Mouse (Mus musculus) WW6 (cell line): Measurements from ENCODE around the gene Pde4d.

Experiments
- DNase-seq: peaks from one replicate; pipeline ENCODE4 v3.0.0-alpha.2; 2013; ENCODE audit warnings: low read depth, low spot score

The Pde4d gene

GRCm38 (mm10) chr13:109819071-109819470, 1369.3 kb downstream of the Pde4d start:
- DNase-seq: no peak

DNA sequence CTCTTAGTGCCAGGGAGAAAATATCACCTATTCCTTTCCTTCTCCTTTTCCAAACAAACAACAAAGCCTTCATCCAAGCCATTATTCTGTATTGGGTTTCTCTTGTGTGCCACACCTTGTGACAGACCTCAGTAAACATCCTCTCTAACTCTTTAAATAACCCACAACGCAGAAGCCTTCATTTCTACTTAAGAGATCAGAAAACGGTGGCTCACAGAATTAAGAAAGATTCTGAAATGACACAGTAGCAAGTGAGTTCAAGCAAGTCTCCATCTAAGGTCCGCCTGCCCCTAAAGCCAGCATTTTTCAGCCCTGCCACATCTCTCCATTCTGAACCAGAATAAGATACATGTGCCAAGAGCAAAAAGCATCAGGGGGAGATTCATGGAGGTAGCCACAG, 1370.4 kb downstream of the Pde4d start:
- no peak for DNase-seq

DNA sequence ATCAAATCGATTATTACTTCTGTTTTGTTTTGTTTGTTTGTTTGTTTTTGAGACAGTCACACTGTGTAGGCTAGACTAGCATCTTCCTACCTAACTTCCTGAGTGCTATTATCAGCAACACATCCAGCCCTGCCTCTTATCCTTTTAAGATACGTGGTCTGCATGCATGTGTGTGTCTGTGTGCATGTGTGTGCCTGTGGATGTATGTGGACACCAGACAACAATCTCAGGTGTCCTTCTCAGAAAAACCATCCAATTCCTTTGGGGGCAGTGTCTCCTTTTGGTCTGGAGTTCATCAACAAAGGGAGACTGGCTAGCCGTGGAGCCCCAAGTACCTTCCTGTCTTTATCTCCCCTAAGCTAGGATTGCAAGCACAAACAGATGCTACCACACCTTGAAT, 1371.1 kb downstream of the Pde4d start:
- DNase-seq: no peak

GRCm38 (mm10) chr13:109821725-109822412, 1372.1 kb downstream of the Pde4d start:
- DNase-seq: no peak

- peak; percentile 57 for DNase-seq
Observed at GRCm38 (mm10) chr13:109822413-109823298, 1372.9 kb downstream of the Pde4d start.

GRCm38 (mm10) chr13:109823307-109824031, 1373.7 kb downstream of the Pde4d start:
- DNase-seq: no peak

DNA sequence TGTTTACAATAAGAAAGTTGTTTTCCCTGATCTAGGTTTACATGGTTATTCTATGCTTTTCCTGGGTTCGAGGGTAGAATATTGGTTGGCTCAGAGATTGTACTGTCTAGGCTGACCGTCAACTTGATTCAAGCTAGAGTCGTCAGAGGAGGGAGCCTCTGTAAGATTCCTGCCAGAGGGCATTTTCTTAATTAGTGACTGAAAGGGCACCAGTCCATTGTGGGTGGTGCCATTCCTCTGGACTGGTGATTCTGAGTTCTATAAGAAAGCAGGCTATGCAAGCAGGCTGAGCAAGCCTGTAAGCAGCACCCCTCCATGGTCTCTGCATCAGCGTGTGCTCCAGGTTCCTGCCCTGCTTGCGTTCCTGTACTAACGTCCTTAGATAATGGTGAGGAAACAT, 1376.1 kb downstream of the Pde4d start:
- no peak for DNase-seq

- no peak for DNase-seq
Observed at GRCm38 (mm10) chr13:109827341-109827740, 1377.6 kb downstream of the Pde4d start.

DNA sequence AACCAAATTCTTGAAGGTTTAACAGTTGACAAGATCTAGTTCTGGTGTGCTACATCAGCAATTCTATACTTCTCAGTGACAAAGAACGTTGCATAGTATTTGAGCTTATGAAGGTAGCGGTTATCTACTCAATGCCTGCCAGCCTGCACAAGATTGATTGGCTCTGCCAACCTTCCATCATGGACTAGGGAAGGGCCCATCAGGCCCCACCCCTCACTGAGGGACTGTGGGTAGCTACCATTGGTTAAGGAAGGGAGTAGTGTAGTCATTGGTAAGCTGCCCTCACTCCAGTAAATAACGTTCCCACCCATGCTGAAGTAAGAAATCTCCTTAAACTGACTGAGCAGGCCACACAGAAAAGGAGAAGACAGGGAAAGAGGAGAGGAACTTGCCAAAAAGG, 1378.2 kb downstream of the Pde4d start:
- peak; percentile 24 for DNase-seq

- DNase-seq: no peak
Observed at GRCm38 (mm10) chr13:109829444-109829843, 1379.7 kb downstream of the Pde4d start.

- no peak for DNase-seq
Observed at GRCm38 (mm10) chr13:109834935-109835334, 1385.2 kb downstream of the Pde4d start.

GRCm38 (mm10) chr13:109837453-109837852, 1387.7 kb downstream of the Pde4d start:
- DNase-seq: no peak

- DNase-seq: no peak
Observed at GRCm38 (mm10) chr13:109837921-109838320, 1388.2 kb downstream of the Pde4d start.

DNA sequence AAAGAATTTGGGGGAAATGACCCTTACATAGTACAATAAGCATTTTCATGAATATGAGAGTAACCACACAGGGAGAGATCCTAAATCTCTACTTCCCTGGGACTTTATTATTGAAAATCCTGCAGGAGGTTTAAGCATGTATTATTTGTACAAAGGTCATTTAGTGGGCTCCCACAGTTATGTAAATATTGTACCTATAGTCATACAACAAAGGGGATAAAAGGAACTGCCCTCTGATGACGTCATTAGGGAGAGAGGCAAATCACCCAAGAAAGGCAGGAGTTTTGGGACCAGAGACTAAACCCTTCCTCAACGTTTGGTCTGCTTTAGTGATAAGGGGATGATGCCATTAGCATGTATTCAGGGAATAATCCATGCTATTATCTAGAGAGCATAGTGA, 1390.5 kb downstream of the Pde4d start:
- no peak for DNase-seq

GRCm38 (mm10) chr13:109841140-109841822, 1391.5 kb downstream of the Pde4d start:
- no peak for DNase-seq

GRCm38 (mm10) chr13:109842982-109843381, 1393.2 kb downstream of the Pde4d start:
- no peak for DNase-seq

- DNase-seq: no peak
Observed at GRCm38 (mm10) chr13:109844828-109845227, 1395.1 kb downstream of the Pde4d start.

- no peak for DNase-seq
Observed at GRCm38 (mm10) chr13:109863826-109864225, 1414.1 kb downstream of the Pde4d start.

DNA sequence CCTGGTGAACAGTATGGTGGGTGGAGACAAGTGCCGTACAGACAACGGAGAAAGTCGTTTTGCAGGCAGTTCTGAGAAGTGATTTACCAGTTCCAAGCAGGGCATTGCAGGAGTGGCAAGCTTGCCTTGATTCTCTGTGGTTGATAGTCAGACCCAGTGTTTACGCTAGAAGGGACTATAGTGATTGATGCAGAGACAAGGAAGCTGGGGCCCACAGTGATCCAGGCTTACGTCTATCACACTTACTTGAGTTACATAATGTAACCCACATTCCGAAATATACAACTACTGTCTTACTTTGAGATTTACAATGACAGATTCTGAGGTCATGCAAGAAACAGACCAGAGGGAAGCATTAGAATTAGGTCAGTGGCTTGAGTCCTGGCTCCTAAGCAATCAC, 1414.6 kb downstream of the Pde4d start:
- DNase-seq: no peak

GRCm38 (mm10) chr13:109880392-109880791, 1430.6 kb downstream of the Pde4d start:
- no peak for DNase-seq

DNA sequence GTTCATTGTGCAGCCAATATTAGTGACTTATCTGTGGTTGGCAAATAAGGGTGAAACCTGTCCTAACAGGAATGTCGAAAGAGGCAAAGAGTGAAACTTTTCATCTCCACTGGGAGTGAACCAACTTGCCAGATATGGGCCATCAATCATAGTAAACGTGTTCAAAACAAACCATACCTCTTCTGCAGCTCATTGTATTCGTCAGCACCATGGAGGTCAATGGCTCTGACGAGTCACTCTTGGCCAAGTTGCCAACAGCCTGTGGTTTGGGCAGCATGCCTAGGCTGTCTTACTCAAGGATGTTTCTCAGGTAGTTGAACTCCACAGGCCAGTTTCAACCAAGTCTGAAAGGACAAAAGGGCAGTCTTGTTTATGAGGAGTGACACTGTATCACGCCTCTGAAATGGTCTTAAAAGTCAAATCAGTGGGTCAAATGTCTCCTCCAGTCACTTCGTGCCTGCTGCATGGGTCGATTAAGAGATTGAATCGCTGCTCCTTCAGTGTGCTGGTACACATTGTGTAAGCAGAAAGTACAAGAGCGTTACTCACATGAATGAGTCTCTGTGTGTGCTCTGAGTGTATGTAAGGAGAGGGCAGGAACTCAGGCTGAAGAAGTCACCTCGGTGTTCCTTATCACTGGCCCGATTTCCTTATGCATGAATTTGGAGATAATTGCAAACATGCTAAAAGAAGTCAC, 1431.6 kb downstream of the Pde4d start:
- no peak for DNase-seq
